Mouse (Mus musculus) urinary bladder, postnatal 4 days (tissue): Measurements from ENCODE around the gene Trim44.

Source experiments
- DNase-seq, 2 experiments: peaks; one replicate each; pipeline ENCODE4 v3.0.0; 2021 to 2022; ENCODE audit warnings: low spot score in 2 of 2

Gene Trim44

DNA sequence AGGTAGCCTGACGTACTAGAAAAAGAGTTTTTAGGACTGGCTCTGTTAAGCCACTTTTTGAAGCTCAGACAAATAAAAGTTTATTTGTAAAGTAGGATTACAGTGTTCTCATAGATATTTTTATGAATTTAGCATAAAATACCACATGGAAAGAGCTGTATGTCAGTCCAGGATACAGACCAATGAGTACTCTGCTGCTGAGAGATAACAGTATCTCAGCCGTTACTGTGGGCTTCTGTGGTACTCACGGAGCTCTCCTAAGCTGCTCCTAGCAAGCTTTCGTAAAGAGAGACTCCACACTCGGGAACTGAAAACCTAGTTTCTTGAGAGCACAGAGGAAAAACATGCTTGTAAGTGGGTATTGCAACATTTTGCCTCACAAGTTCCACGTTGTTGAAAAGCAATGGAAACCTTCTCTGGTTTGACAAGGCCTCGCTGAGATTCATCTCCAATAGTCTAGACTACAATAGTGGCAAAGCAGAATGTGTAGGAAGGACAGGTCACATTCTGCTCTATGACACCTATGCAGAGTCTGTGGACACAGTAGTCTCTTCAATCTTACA, 41.6 kb downstream of the Trim44 start:
- DNase-seq, result no peak

GRCm38 (mm10) chr2:102364565-102365200, 42.9 kb downstream of the Trim44 start:
- no peak for DNase-seq

- no peak for DNase-seq
Measured at GRCm38 (mm10) chr2:102362896-102363530, 44.6 kb downstream of the Trim44 start.

- no peak for DNase-seq
Measured at GRCm38 (mm10) chr2:102362266-102362665, 45.4 kb downstream of the Trim44 start.

- no peak for DNase-seq
Measured at GRCm38 (mm10) chr2:102356879-102357695, 50.5 kb downstream of the Trim44 start.

GRCm38 (mm10) chr2:102354076-102354475, 53.6 kb downstream of the Trim44 start:
- DNase-seq, result no peak

DNA sequence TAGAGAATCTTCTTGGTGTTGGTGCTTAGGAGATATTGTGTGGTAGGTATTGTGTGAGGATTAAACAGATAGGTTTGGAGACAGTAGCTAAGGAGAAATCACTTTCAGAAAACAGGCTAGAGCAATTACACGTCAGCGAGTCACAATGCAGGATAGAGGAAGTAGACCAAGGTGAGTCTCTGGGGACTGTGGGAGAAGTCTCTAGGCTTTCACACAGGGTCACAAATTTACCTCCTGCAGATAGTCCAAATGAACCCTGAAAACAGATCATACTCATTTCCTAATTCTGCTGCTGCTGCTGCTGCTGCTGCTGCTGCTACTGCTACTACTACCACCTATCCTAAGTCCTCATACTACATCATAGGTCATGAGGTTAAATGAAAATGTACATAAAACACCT, 66.2 kb downstream of the Trim44 start:
- DNase-seq, result no peak

GRCm38 (mm10) chr2:102336816-102337215, 70.8 kb downstream of the Trim44 start:
- no peak for DNase-seq

GRCm38 (mm10) chr2:102331932-102332331, 75.7 kb downstream of the Trim44 start:
- no peak for DNase-seq

GRCm38 (mm10) chr2:102331092-102331491, 76.5 kb downstream of the Trim44 start:
- no peak for DNase-seq

DNA sequence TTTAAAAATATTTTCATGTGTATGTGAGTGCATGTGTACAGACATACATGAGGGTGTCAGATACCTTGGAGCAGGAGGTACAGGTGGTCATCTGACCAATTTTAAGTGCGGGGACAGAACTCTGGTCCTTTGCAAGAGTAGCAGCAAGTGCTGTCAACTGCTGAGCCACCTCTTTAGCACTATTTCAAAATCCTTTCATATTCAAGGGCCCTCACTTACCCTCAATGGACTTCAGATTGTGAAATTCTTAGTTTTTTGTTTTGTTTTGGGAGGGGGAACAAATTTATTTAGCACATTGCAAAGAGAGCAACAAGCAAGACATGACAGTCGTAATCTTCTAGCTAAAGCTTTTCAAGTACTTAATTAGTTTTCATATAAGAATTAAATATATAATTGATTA, 81.7 kb downstream of the Trim44 start:
- DNase-seq, result no peak

DNA sequence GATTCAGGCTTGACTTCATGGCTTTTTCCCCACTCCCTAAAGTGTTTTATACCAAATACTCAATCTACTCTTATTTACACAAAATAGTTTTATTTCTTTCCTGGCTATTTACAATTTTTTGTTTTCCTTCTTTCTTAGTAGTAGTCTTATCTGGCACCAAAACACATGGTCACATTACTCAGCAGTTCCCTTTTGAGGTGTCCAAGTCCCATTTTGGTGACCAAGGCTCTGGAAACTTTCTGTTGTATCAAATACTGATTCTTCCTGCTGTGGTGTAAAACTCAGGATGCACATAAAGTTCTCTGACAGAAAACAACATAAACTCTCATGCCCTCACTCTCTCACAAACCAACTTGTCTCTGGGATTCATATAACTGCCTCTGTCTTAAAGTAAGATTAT, 83.3 kb downstream of the Trim44 start:
- no peak for DNase-seq

DNA sequence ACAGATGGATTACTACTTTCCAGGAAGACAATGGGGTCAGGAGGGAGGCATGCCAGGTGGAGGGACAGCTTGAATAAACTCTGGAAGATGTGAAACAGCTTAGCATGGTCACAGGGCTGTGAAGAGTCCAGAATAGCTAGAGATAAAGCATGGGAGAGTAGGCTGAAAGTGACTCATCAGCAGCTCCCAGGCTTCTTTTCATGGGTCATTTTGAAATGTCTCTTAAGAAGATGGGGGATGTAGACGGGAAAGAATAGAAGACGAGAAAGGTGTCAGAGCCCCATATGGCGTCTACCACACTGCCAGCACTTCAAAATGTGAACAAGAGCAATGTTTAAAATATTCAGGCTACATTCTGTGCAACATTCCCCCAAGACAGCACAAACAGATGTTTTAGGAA, 91.1 kb downstream of the Trim44 start:
- DNase-seq, result no peak

DNA sequence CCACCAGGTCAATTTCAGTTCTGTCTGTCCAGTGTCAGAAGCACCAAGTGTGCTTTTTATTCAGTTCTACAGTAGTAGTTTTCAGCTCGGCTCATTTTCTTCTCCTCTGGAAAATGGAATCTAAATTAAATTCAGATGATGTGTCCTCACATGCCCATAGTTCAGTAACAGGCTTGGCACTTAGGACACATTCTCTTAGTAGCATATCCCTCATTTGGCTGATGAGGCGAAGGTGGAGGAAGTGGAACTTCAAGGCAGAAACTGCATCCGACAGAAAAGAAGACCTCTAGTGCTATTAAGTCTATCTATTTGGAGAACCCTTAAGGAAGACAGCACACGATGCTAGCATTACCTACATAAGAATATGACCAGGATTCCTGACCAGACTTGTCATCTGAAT, 92.5 kb downstream of the Trim44 start:
- no peak for DNase-seq

DNA sequence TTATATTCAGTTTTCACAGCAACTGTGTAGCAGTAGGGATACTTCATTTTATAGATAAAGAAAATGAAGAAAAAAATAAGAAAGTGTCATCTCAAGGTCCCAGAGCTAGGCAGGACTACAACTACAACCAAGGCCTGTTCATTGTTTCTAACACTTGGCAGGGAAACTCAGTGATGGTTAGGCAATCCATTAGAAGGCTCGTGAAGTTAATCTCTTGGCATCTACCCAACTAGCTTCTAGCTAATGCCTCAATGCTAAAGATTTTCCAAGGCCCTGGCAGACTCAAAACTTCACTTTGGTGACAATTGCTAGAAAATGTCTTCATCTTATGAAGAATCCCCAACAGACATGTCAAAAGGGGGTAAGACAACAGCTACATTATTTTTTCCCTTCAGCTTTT, 93.0 kb downstream of the Trim44 start:
- DNase-seq, result no peak

DNA sequence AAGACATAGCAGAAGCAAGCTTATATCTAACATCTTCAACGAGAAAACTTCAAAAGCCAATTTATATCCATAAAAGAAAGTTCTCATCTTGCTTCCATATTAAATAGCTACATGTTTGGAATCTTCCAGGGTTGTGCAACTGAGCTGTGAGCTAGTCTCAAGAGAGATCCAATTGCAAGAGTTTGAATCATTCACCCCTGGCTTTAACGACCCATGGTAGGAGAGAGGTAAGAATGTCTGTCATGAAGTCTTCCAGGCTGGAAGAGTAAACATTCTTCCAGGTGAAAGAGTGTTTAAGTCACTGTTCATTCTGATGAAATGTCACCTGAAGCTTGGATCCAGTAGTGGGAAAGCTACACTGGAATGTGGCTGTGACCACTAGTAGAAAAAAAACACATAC, 93.6 kb downstream of the Trim44 start:
- DNase-seq, result no peak

DNA sequence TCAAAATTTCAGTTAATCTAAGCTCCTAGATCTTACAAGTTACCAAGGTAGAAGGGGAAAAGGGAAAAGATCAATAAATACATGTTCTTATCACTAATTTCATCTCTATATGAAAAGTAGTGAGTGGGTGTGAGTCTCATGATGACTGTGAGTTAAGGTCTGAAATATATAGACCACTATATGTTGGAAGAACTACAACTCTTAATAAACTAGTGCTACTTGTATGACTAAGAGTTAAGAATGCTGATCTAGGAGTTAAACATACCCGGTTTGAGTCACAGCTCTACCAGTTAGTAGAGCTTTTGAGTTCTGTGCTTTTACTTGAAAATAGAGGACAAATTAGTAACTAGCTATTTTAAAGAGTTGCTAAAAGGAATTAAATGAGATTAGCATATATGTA, 94.7 kb downstream of the Trim44 start:
- DNase-seq, result no peak

GRCm38 (mm10) chr2:102303274-102303673, 104.4 kb downstream of the Trim44 start:
- no peak for DNase-seq

- DNase-seq, result no peak
Measured at GRCm38 (mm10) chr2:102302532-102302931, 105.1 kb downstream of the Trim44 start.

GRCm38 (mm10) chr2:102294827-102295270, 112.8 kb downstream of the Trim44 start:
- DNase-seq, result no peak

DNA sequence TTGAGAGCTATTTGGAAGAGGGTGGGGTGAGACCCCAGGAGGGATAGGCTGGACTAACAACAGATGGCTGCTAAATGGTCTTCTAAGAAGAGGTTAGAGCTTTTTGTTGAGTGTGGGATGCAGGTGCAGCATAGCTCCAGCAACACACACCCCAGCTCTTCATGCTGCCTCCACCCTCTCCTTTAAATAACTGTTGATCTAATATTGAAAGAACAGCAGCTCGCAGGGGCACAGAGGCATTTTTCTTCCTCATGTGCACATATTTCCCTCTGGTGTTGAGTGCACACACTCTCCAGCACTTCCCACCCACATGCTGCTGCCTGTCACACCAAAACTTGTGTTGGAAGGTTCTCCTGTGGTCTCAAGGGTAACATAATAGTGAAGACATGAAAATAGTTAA, 114.4 kb downstream of the Trim44 start:
- no peak for DNase-seq

DNA sequence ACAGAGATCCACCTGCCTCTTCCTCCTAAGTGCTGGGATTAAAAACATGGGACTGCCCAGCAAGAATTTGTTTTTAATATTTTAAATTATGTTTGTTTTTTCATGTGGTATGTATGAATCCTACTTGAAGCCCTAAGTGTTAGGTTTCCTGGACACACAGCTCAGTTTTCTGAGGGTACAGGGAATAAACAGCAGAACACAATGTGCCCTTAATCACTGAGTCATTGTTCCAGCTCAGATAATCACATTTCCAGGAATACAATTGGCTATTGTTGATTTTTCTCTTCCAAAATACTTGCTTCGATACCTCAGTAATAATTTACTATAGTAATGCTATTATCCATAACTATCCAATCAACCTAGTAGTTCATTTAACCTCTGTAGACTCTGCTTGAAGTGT, 115.6 kb downstream of the Trim44 start:
- DNase-seq, result no peak

DNA sequence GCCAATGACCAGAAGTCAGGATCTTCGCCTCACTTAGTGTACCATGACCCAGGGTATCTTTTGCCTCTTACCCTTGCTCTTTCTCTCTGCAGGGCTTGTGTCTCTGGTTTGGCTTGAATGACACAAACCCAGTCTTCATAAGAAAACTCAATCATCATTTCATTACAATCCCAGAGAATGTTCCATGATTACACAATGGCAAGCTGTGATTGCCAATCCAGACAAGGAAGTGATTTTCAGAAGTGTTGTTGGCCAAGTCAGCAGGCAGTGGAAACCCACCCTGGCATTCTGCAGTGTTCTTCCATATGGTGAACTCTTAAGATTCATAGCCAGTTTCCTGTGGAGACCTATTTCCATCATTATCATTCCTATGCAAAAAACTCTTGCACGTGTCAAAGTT, 116.1 kb downstream of the Trim44 start:
- DNase-seq, result no peak
